Mouse (Mus musculus): ENCODE measurements at regions not wholly inside any gene's neighbourhood (a gene's known extent, or its start where the extent isn't known, plus 50 kb on each side); places are given as distances from the start of the nearest gene placed in this dataset.

- Histone ChIP-seq H3K27ac (replicated peaks in 1 of 2; ENCODE audit: control insufficient read depth in 1 of 2, insufficient read depth in 1 of 2, low read depth in 2 of 2, low read length in 2 of 2) (no peak overlapping the region), H3K4me3 (ENCODE audit: control insufficient read depth in 1 of 2, insufficient read depth in 1 of 2, low read depth in 1 of 2, low read length in 2 of 2) (no peak overlapping the region), H3K9ac (ENCODE audit: low read length) (no peak overlapping the region), H3K4me1 (ENCODE audit: control insufficient read depth in 2 of 2, insufficient read depth in 2 of 2, low read length in 2 of 2) (no peaks in the 10 kb centered on the region), H3K9me3 (ENCODE audit: control insufficient read depth, low read length) (no peaks in the 10 kb centered on the region), H3K27me3 (ENCODE audit: control insufficient read depth, insufficient read depth, low read length) (no peaks in the 10 kb centered on the region), H3K4me2 (ENCODE audit: low read length) (no peak overlapping the region), H3K36me3 (ENCODE audit: control insufficient read depth, insufficient read depth, low read length) (no peaks in the 10 kb centered on the region)
- ATAC-seq (ENCODE audit: insufficient number of reproducible peaks, insufficient read depth, low FRiP score, low read depth): no peak
Measured at GRCm38 (mm10) chr12:39685399-39685798, 352.4 kb downstream of the Arl4a start.

- no peaks in the 10 kb centered on the region for H3K4me1 ChIP-seq (ENCODE audit: control insufficient read depth in 2 of 2, insufficient read depth in 2 of 2, low read length in 2 of 2)
- no peak overlapping the region for H3K4me3 ChIP-seq (ENCODE audit: control insufficient read depth in 1 of 2, insufficient read depth in 1 of 2, low read depth in 1 of 2, low read length in 2 of 2)
- ATAC-seq (ENCODE audit: insufficient number of reproducible peaks, insufficient read depth, low FRiP score, low read depth): no peak
- 86% methylated on average over 1 of the region's 1 CpGs for WGBS
- H3K27me3 ChIP-seq (ENCODE audit: control insufficient read depth, insufficient read depth, low read length): no peaks in the 10 kb centered on the region
- H3K36me3 ChIP-seq (ENCODE audit: control insufficient read depth, insufficient read depth, low read length): no peaks in the 10 kb centered on the region
- no peak overlapping the region for H3K4me2 ChIP-seq (ENCODE audit: low read length)
- H3K9ac ChIP-seq (ENCODE audit: low read length): no peak overlapping the region
- no peaks in the 10 kb centered on the region for H3K9me3 ChIP-seq (ENCODE audit: control insufficient read depth, low read length)
- no peak overlapping the region for H3K27ac ChIP-seq (replicated peaks in 1 of 2; ENCODE audit: control insufficient read depth in 1 of 2, insufficient read depth in 1 of 2, low read depth in 2 of 2, low read length in 2 of 2)
Measured at GRCm38 (mm10) chr12:39682121-39682520, 355.7 kb downstream of the Arl4a start.

- no peaks in the 10 kb centered on the region for H3K9me3 ChIP-seq (ENCODE audit: control insufficient read depth, low read length)
Measured at GRCm38 (mm10) chr12:39675608-39676007, 362.2 kb downstream of the Arl4a start.

GRCm38 (mm10) chr12:39667701-39668100 lies 370.1 kb downstream of the Arl4a start:
- 74% methylated on average over 2 of the region's 2 CpGs for WGBS
- ATAC-seq (ENCODE audit: insufficient number of reproducible peaks, insufficient read depth, low FRiP score, low read depth): no peak
- no peaks in the 10 kb centered on the region for H3K36me3 ChIP-seq (ENCODE audit: control insufficient read depth, insufficient read depth, low read length)

More at GRCm38 (mm10) chr12:39675608-39676007, 362.2 kb downstream of the Arl4a start:
- Histone ChIP-seq H3K27me3 (ENCODE audit: control insufficient read depth, insufficient read depth, low read length) (no peaks in the 10 kb centered on the region), H3K4me3 (ENCODE audit: control insufficient read depth in 1 of 2, insufficient read depth in 1 of 2, low read depth in 1 of 2, low read length in 2 of 2) (no peak overlapping the region), H3K4me2 (ENCODE audit: low read length) (no peak overlapping the region), H3K27ac (replicated peaks in 1 of 2; ENCODE audit: control insufficient read depth in 1 of 2, insufficient read depth in 1 of 2, low read depth in 2 of 2, low read length in 2 of 2) (no peak overlapping the region), H3K36me3 (ENCODE audit: control insufficient read depth, insufficient read depth, low read length) (no peaks in the 10 kb centered on the region), H3K9ac (ENCODE audit: low read length) (no peak overlapping the region), H3K4me1 (ENCODE audit: control insufficient read depth in 2 of 2, insufficient read depth in 2 of 2, low read length in 2 of 2) (no peaks in the 10 kb centered on the region)
- no peak for ATAC-seq (ENCODE audit: insufficient number of reproducible peaks, insufficient read depth, low FRiP score, low read depth)
- 79% methylated on average over 2 of the region's 2 CpGs for WGBS

GRCm38 (mm10) chr12:39665448-39665847 lies 372.4 kb downstream of the Arl4a start:
- H3K9ac ChIP-seq (ENCODE audit: low read length): no peak overlapping the region
- WGBS: 8% methylated on average over 4 of the region's 4 CpGs
- no peaks in the 10 kb centered on the region for H3K36me3 ChIP-seq (ENCODE audit: control insufficient read depth, insufficient read depth, low read length)
- no peaks in the 10 kb centered on the region for H3K9me3 ChIP-seq (ENCODE audit: control insufficient read depth, low read length)
- H3K4me1 ChIP-seq (ENCODE audit: control insufficient read depth in 2 of 2, insufficient read depth in 2 of 2, low read length in 2 of 2): no peaks in the 10 kb centered on the region
- ATAC-seq (ENCODE audit: insufficient number of reproducible peaks, insufficient read depth, low FRiP score, low read depth): no peak
- H3K27ac ChIP-seq (replicated peaks in 1 of 2; ENCODE audit: control insufficient read depth in 1 of 2, insufficient read depth in 1 of 2, low read depth in 2 of 2, low read length in 2 of 2): no peak overlapping the region
- no peak overlapping the region for H3K4me3 ChIP-seq (ENCODE audit: control insufficient read depth in 1 of 2, insufficient read depth in 1 of 2, low read depth in 1 of 2, low read length in 2 of 2)
- H3K4me2 ChIP-seq (ENCODE audit: low read length): no peak overlapping the region
- no peaks in the 10 kb centered on the region for H3K27me3 ChIP-seq (ENCODE audit: control insufficient read depth, insufficient read depth, low read length)

More at GRCm38 (mm10) chr12:39667701-39668100, 370.1 kb downstream of the Arl4a start:
- no peaks in the 10 kb centered on the region for H3K9me3 ChIP-seq (ENCODE audit: control insufficient read depth, low read length)
- H3K9ac ChIP-seq (ENCODE audit: low read length): no peak overlapping the region
- H3K4me1 ChIP-seq (ENCODE audit: control insufficient read depth in 2 of 2, insufficient read depth in 2 of 2, low read length in 2 of 2): no peaks in the 10 kb centered on the region
- no peak overlapping the region for H3K27ac ChIP-seq (replicated peaks in 1 of 2; ENCODE audit: control insufficient read depth in 1 of 2, insufficient read depth in 1 of 2, low read depth in 2 of 2, low read length in 2 of 2)
- no peaks in the 10 kb centered on the region for H3K27me3 ChIP-seq (ENCODE audit: control insufficient read depth, insufficient read depth, low read length)
- H3K4me3 ChIP-seq (ENCODE audit: control insufficient read depth in 1 of 2, insufficient read depth in 1 of 2, low read depth in 1 of 2, low read length in 2 of 2): no peak overlapping the region
- H3K4me2 ChIP-seq (ENCODE audit: low read length): no peak overlapping the region

GRCm38 (mm10) chr12:39660420-39660819 lies 377.4 kb downstream of the Arl4a start:
- 41% methylated on average over 4 of the region's 4 CpGs for WGBS
- Histone ChIP-seq H3K4me3 (ENCODE audit: control insufficient read depth in 1 of 2, insufficient read depth in 1 of 2, low read depth in 1 of 2, low read length in 2 of 2) (no peak overlapping the region), H3K9ac (ENCODE audit: low read length) (no peak overlapping the region), H3K27me3 (ENCODE audit: control insufficient read depth, insufficient read depth, low read length) (no peaks in the 10 kb centered on the region), H3K4me1 (ENCODE audit: control insufficient read depth in 2 of 2, insufficient read depth in 2 of 2, low read length in 2 of 2) (no peaks in the 10 kb centered on the region), H3K4me2 (ENCODE audit: low read length) (no peak overlapping the region), H3K9me3 (ENCODE audit: control insufficient read depth, low read length) (no peaks in the 10 kb centered on the region), H3K27ac (replicated peaks in 1 of 2; ENCODE audit: control insufficient read depth in 1 of 2, insufficient read depth in 1 of 2, low read depth in 2 of 2, low read length in 2 of 2) (no peak overlapping the region), H3K36me3 (ENCODE audit: control insufficient read depth, insufficient read depth, low read length) (no peaks in the 10 kb centered on the region)
- no peak for ATAC-seq (ENCODE audit: insufficient number of reproducible peaks, insufficient read depth, low FRiP score, low read depth)

GRCm38 (mm10) chr12:39656606-39657005 lies 381.2 kb downstream of the Arl4a start:
- Histone ChIP-seq H3K9ac (ENCODE audit: low read length) (no peak overlapping the region), H3K4me3 (ENCODE audit: control insufficient read depth in 1 of 2, insufficient read depth in 1 of 2, low read depth in 1 of 2, low read length in 2 of 2) (no peak overlapping the region), H3K27me3 (ENCODE audit: control insufficient read depth, insufficient read depth, low read length) (no peaks in the 10 kb centered on the region), H3K4me2 (ENCODE audit: low read length) (no peak overlapping the region), H3K4me1 (ENCODE audit: control insufficient read depth in 2 of 2, insufficient read depth in 2 of 2, low read length in 2 of 2) (no peaks in the 10 kb centered on the region), H3K9me3 (ENCODE audit: control insufficient read depth, low read length) (no peaks in the 10 kb centered on the region), H3K27ac (replicated peaks in 1 of 2; ENCODE audit: control insufficient read depth in 1 of 2, insufficient read depth in 1 of 2, low read depth in 2 of 2, low read length in 2 of 2) (no peak overlapping the region), H3K36me3 (ENCODE audit: control insufficient read depth, insufficient read depth, low read length) (no peaks in the 10 kb centered on the region)
- no peak for ATAC-seq (ENCODE audit: insufficient number of reproducible peaks, insufficient read depth, low FRiP score, low read depth)

GRCm38 (mm10) chr12:39648952-39649351 lies 388.9 kb downstream of the Arl4a start:
- H3K36me3 ChIP-seq (ENCODE audit: control insufficient read depth, insufficient read depth, low read length): no peaks in the 10 kb centered on the region
- no peak for ATAC-seq (ENCODE audit: insufficient number of reproducible peaks, insufficient read depth, low FRiP score, low read depth)
- no peak overlapping the region for H3K4me2 ChIP-seq (ENCODE audit: low read length)
- no peaks in the 10 kb centered on the region for H3K4me1 ChIP-seq (ENCODE audit: control insufficient read depth in 2 of 2, insufficient read depth in 2 of 2, low read length in 2 of 2)
- no peaks in the 10 kb centered on the region for H3K27me3 ChIP-seq (ENCODE audit: control insufficient read depth, insufficient read depth, low read length)
- H3K9me3 ChIP-seq (ENCODE audit: control insufficient read depth, low read length): no peaks in the 10 kb centered on the region
- H3K4me3 ChIP-seq (ENCODE audit: control insufficient read depth in 1 of 2, insufficient read depth in 1 of 2, low read depth in 1 of 2, low read length in 2 of 2): no peak overlapping the region
- H3K9ac ChIP-seq (ENCODE audit: low read length): no peak overlapping the region
- H3K27ac ChIP-seq (replicated peaks in 1 of 2; ENCODE audit: control insufficient read depth in 1 of 2, insufficient read depth in 1 of 2, low read depth in 2 of 2, low read length in 2 of 2): no peak overlapping the region

Data from heart, embryonic 14.5 days (tissue).